Mouse (Mus musculus) embryonic fibroblast, embryonic 13.5 days (primary cell): ENCODE results near the gene Nipsnap3b.

Experiments
- CTCF ChIP-seq: IDR thresholded peaks from 2 replicates; pipeline ENCODE4 v1.5.1; 2011; ENCODE audit warnings: mild to moderate bottlenecking, control low read depth, low read length, moderate library complexity, borderline replicate concordance; ENCODE audit not compliant: insufficient read depth
- POLR2A ChIP-seq: IDR thresholded peaks from 2 replicates; pipeline ENCODE4 v1.6.1; 2011; ENCODE audit warnings: low read depth, mild to moderate bottlenecking, control low read depth, low read length, moderate library complexity

DNA sequence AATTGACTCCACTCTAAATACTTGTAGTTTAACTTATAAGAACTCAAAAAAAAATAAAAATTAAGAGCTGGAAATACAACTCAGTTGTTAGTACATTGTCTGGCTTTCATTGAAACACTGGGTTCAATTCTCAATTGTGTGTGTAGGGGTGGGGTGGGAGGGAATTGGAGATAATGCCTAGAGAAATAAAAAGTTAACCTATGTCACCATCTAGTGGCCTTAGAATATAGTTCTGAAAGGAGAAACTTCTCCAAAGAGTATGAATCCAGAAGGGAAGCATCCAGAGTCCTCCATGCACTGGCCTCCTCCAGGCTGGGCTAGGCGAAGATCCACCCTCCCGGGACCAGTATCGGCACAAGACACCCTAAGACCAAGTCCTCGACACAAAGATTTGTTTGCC lies 2.5 kb upstream of the Nipsnap3b start:
- TF ChIP-seq CTCF, result no peak
- TF ChIP-seq POLR2A, result no peak
